Mouse (Mus musculus) T-helper 1 cell (primary cell): ENCODE measurements around the gene Cnpy3.
"Not testable (repeated sequence)": the region's sequence is repeated elsewhere in the genome, so short reads cannot be mapped to it uniquely, and the experiment has no call there.

Source experiments
- in situ Hi-C: fragments of 300-600 bp; cut with MboI, MseI; formaldehyde crosslinking; loops from one replicate; pipeline ENCODE4 v1.15.1; 2025; ENCODE audit warnings: high pct_unique_total_duplicates

The Cnpy3 gene

GRCm38 (mm10) chr17:46751794-46752556 lies at the start of gene Cnpy3:
Cnpy3 (minus strand) TSS chr17:46752214.
- in situ Hi-C loops, result no loop called here

DNA sequence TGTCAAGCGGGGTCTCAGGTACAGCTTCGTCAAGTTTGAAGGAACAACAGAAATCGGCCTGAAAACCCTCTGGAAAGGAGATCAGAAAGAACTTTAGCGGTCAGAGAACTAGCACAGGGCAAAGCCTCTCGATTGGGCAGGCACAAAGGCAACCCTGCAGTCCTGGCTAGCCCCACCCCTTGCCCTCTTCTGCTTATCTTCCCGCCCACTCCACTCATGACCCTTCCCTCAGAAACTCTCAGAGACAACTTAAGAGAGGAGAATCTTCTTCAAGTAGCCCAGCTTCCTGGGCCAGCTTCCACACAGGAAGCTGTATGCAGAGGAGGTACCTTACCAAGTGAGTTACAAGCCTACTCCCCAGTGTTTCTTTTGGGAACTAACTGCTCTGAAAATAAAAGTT lies 49.7 kb upstream of the Cnpy3 start:
- in situ Hi-C loops, result no loop called here

DNA sequence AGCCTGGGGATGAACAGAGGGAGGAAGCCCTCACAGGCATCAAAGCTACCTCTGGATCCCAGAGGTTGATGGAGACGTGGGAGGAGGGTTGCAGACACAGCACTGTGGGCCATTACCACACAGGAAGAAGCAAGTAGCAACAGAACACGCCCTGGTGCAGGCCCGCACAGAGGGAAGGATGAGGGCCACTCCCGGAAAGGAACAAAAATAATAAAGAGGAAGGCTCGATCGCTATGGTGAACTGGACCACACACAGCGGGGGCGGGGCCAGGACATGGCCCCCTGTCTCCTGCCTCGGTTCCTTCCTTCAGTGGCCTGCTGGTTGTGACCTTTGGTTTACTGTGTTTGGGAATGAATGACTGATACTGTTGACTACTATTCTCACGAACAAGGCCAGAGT lies 47.7 kb upstream of the Cnpy3 start:
- in situ Hi-C loops, result no loop called here

DNA sequence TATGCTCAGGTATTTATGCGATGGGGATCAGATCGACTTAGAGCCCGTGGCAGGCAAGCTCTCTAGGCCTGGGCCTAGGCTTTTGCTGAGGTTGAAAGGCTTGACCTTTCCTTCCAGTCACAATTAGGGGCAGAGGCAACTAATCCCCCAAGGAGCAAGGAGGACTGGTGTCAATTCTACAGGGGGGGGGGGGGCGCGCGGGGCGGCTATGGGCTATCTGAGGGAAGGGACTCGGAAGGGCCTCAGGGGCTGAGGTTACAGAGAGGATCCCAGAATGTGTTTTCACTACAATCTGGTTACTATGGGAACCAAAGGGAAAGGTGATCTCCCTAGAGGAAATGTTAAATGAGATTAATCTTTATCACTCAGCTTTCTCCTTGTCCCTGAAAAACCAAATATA lies 45.4 kb upstream of the Cnpy3 start:
- in situ Hi-C loops, result no loop called here

- in situ Hi-C loops, result no loop called here
These were observed 44.7 kb upstream of the Cnpy3 start for GRCm38 (mm10) chr17:46796743-46797142.

DNA sequence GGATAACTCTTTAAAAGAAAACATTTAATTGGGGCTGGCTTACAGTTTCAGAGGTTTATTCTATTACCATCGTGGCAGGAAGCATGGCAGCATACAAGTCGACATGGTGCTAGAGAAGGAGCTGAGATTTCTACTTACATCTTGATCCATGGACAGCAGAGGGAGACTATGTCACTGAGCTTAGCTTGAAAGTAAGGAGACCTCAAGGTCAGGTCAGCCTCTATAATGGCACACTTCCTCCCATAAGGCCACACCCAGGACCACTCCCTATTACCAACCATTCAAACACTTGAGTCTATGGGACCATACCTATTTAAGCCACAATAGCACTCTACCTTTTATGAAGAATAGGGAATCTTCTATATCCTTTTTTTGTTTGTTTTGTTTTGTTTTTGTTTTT lies 40.9 kb upstream of the Cnpy3 start:
- in situ Hi-C loops, result loop anchor here (5.0 kb wide), 1 partner anchor 89 kb away; no protein-coding TSS in a partner anchor

GRCm38 (mm10) chr17:46787974-46788373 lies 36.0 kb upstream of the Cnpy3 start:
- in situ Hi-C loops, result not testable (repeated sequence)

GRCm38 (mm10) chr17:46786952-46787351 lies 34.9 kb upstream of the Cnpy3 start:
- in situ Hi-C loops, result no loop called here

DNA sequence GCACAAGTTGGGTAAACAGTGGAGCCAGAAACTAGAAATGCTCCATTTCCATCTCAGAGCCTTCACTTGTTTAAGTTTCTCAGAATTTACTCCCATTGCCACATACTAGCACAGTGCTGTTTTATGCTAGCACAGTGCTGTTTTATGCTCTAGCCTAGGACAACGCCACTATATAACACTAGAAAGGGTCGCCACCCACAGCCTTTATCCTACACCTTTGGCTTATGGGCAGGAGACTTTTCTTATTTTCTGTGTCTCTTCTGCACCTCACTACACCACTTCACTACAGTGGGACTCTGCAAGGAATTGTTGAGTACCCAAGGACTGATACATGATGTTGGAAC lies 31.2 kb upstream of the Cnpy3 start:
- in situ Hi-C loops, result no loop called here

- in situ Hi-C loops, result no loop called here
These were observed 30.6 kb upstream of the Cnpy3 start, which contains the start of gene Rpl7l1 for GRCm38 (mm10) chr17:46782341-46783221. Rpl7l1 (minus strand) TSS chr17:46782672.

DNA sequence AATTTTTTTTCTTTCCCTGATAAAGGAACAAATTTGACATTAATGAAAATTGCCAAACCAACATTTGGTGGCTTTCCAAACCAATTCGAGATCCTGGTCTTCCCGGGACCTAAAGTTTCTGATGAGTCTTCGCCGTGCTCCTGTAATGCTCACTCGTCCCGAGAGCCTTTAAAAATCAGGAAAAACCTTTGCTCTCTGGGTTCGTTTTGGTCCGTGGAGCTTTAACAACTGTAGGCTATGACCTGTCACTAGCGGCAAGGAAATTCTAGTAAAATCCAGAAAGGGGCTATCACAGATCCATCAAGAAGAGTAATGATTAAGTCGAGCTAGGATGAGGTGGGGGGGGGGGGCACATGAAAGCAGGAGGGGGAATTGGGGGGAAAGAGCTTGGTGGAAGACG lies 29.9 kb upstream of the Cnpy3 start:
- in situ Hi-C loops, result no loop called here

- in situ Hi-C loops, result no loop called here
These were observed 24.1 kb upstream of the Cnpy3 start for GRCm38 (mm10) chr17:46776087-46776486.

DNA sequence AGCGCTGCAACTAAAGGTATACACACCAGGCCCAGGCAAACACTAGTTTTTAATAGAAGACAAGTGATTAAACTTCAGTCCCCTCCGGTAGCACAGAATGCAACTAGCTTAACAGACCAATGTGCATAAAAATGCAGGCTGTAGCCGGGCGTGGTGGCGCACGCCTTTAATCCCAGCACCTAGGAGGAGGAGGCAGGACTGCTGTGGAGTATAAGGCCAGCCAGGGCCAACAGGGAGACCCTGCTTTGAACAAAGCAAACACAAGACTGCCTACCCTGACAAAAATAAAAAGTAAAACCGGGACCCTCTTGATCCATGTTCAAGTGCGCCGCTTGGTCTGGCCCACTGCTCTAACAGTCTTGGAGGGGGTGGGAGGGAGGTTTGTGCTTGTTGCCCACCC lies 23.1 kb upstream of the Cnpy3 start:
- in situ Hi-C loops, result no loop called here

DNA sequence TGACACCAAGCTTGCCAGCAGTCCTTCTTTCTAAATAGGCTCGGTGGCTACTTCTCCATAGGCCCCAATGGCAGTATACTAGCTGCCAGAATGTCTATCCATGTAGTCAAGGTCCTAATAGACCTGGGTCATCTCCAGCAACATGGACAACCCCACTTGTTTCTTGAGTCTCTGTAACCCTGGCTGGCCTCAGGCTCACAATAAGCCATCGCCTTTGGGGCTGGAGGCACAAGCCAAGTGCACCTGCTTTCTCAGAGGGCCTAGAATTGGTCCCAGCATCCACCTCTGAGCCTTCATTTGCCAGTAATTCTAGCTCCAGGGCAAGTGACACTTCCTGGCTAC lies 22.1 kb upstream of the Cnpy3 start:
- in situ Hi-C loops, result no loop called here

GRCm38 (mm10) chr17:46773278-46774130 lies 21.5 kb upstream of the Cnpy3 start:
- in situ Hi-C loops, result no loop called here

DNA sequence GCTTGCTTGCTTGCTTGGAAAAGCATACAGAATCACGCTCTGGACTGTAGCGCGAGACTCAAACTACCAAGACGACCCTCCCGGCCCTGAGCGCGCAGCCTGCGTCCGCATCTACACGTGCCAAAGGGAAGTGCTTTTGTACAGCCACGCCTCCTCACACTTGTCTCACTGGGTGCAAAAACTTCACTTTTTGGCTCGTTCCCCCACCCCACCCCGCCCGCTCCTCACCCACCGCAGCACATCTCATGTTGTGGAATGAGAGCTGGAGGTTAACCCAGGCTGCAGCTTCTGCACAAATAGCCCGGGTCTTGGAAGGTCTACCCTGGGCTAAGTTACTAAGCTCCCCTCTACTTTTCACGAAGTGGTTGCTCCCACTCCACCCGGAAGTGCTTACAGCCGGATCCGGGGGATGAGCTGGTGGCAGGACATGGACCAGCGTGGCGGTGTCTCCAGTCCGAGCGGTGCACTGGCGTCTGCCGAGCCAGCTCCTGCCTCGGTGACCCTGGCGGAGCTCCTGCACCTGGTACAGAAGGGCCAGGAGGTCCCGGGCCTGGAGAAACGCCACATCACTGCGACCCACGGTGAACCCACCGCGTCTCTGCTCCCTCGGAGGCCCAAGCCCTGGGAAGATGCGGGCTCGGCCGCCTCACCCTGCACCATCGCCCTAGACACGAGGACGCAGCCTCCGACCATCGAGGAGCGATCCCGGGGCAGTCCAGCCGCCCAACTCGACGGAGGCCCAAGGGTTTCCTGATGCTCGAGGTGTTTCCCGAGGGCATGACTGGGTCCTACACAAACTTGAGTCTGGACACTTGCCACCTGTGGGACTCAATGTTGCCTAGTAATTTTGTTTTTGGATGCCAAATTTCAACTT lies 20.6 kb upstream of the Cnpy3 start, which contains the start of gene 2310039H08Rik:
TSS of gene 2310039H08Rik (plus strand) at position 232 of the 874 bp plus-strand sequence.
- in situ Hi-C loops, result no loop called here

GRCm38 (mm10) chr17:46772038-46772403 lies 20.0 kb upstream of the Cnpy3 start:
- in situ Hi-C loops, result no loop called here

DNA sequence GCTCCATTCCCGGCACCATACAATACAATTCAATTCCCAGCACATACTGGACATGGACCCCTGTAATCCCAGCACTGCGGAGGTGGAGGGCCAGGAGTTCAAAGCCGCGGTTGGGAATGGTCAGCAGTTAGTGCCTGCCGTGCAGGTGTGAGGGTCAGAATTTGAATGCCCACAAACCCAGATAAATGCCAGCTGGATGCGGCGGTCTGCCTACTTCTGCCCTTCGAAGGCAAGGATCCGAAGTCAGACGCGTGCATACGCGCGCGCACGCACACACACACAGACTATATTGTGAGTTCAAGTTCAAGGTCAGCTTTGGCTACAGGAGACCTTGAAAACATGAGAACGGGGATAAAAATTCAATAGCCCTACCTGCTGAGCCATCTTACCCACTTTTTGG lies 19.6 kb upstream of the Cnpy3 start:
- in situ Hi-C loops, result no loop called here

DNA sequence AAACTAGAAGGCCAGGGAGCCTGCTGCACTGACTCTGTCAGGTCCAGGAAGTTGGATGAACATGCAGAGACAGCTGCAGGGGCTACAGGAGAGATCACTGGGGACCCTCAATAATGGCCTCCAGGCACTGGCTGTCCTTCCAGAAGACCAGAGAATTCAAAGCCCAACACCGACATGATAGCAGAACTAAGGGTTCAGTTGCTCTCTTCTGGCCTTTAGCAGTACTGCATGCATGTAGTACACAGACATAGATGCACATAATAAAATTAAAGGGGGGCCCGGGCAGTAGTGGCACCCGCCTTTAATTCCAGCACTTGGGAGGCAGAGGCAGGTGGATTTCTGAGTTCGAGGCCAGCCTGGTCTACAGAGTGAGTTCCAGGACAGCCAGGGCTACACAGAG lies 19.0 kb upstream of the Cnpy3 start:
- in situ Hi-C loops, result no loop called here

- in situ Hi-C loops, result no loop called here
These were observed 18.5 kb upstream of the Cnpy3 start for GRCm38 (mm10) chr17:46770546-46770945.

DNA sequence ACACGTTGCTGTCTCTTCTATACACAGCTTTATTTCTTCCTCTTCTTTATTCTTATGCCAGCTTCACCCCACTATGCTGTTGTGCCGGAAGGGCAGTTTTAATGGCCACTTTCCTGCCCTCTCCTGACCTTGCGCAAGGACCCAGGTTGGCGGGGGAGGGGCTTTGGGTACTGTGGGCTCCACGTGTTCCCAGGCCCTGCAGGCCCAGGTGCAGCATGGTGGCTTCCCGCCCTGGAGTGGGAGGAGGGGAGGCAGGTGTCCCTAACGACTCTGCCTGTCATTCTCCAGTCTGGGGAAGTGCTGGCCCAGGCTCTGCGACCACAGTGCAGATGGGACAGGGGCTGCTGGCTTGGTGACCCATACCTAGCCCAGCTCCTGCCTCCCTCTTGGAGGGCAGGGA lies 15.9 kb upstream of the Cnpy3 start:
- in situ Hi-C loops, result no loop called here
